Mouse (Mus musculus) right cerebral cortex, postnatal 10 days (tissue): ENCODE results near the gene Rbm4b.
"Not testable (repeated sequence)": the region's sequence is repeated elsewhere in the genome, so short reads cannot be mapped to it uniquely, and the experiment has no call there.

Experiments used
- DNase-seq, 2 experiments: peaks; one replicate each; pipeline ENCODE4 v3.0.0; 2021; ENCODE audit warnings: low spot score in 2 of 2

Gene Rbm4b

DNA sequence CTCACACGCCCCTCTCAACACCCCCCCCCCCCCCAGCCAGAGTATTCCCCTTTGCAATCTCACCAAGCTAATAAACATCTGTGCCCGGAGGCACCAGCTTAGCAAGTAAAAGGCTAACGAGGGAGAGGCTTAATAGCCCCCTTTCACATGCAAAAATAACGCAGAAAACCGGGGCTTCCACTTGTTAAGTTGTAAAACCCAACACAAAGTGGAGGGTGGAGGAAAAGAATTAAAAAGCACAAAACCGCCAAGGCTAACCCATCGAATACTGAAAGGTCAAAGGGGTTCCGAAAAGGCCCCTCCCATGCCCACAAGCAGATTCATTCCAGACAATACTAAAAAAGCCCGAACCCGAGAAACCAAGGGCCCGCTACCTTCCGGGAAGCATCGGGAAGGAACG, 54.0 kb downstream of the Rbm4b start:
- no peak for DNase-seq

- DNase-seq = no peak
Measured at GRCm38 (mm10) chr19:4810746-4811062, 54.4 kb downstream of the Rbm4b start.

DNA sequence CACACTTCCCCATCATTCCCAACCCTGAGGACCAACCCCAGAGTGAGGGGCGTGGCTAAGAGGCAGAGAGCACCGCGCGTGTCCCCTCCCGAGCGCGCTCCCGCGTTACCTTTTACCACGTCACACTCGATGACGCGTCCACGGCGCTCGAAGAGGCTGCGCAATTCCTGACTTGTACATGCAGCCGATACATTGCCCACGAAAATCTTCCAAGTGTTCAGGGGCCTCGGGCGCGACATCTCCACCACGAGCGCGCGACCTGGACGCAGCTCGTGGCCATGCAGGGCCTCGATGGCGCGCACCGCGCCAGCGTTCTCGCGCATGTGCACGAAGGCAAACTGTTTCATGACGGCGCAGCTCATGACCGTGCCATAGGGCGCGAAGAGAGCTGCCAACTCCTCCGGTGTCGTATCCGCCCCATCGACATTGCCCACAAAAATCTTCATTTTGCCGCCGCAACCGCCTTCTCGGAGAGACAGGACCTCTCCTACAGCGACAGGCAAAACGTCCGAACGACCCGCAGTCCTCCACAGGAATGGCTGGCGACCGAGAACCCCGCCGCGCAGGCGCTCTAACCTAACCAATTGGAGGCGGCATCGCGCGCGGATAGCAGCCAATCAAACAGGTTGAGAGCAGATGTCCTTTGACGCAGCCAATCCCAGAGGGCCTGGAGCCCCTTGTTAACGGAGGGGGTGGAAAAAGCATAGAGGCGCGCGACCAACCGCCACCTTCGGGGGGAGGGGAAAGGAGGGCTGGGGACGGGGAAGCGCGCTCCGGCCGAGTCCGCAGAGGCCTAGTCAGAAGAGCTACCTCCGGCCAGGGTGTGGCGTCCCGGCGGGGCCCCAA, 55.0 kb downstream of the Rbm4b start, which contains the start of the genes Gm21992 and Rbm14:
TSS of gene Gm21992 (minus strand) at position 550 of the 846 bp plus-strand sequence.
TSS of gene Rbm14 (minus strand) at position 572 of the 846 bp plus-strand sequence.
- peak; percentile 99 for DNase-seq

GRCm38 (mm10) chr19:4811909-4812242, 55.6 kb downstream of the Rbm4b start:
- DNase-seq = no peak

GRCm38 (mm10) chr19:4812334-4812949, 56.1 kb downstream of the Rbm4b start:
- DNase-seq = not testable (repeated sequence)

GRCm38 (mm10) chr19:4813015-4813414, 56.7 kb downstream of the Rbm4b start:
- peak in 1 of 2 experiments; percentile 54 for DNase-seq
